Mouse (Mus musculus): ENCODE results near the gene D6Ertd527e.

DNA sequence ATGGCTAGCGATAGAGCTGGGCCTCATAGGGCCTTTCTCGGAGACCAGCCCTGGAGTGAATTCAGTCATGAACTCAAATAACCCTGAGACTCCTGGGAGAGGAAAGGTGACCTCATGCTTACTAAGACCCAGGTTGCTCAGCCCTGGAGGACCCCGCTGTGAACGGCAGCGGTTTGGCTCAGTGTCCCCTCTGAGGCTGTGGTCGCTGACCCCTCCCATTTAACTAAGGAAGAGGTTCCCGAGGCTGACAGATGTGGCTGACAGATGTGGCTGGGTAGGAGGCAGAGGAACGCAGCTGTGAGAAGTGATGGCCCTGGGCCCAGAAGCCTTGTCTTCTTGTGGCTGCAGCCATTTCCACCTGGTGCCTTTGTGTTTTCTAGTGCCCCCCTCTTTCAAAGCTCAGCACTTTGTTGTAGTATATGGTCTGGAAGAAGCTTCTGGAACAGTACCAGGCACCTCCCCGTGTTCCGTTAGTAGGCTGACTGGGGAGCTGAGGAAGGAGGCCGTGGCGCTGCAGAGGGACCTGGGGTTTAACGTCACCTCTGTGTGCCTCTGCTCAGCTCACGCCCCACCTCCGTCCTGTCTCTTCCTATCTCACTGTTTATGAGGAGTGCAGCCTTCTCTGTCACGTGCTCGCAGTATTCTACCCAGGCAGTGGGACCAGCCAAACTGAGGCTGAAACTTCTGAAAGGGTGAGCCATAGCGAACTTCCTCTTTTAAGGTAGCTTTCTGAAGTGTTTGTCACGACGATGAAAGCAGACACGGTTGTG lies 48.1 kb downstream of the D6Ertd527e start:
- no peak for TF ChIP-seq CTCF (IDR thresholded peaks at IDR 0.05; ENCODE audit: low read depth)
- no peak for TF ChIP-seq EP300 (optimal IDR thresholded peaks at IDR 0.05)
